Mouse (Mus musculus) adrenal gland, postnatal 25 days (tissue): ENCODE results near the gene Amot. TPM values are rescaled to one million over a fixed set of nuclear protein-coding genes. Genes with fewer than 3 reads are reported as not detected.

Experiments
- DNase-seq: peaks from one replicate; pipeline ENCODE4 v3.0.0; 2021; ENCODE audit warnings: mixed read lengths
- total RNA-seq: library from RNA; stranded (reverse); gene quantifications from 2 replicates; pipeline ENCODE4 v1.2.3, GENCODE M21; 2021

Amot gene
- total RNA-seq, 1 experiment from 2014 or later = 7.3 TPM

- DNase-seq = no peak
Observed at GRCm38 (mm10) chrX:145479942-145480341, 25.0 kb downstream of the Amot start.

- no peak for DNase-seq
Observed at GRCm38 (mm10) chrX:145477725-145478194, 27.2 kb downstream of the Amot start.

GRCm38 (mm10) chrX:145477003-145477724 lies 27.8 kb downstream of the Amot start:
- no peak for DNase-seq

GRCm38 (mm10) chrX:145468264-145468663 lies 36.7 kb downstream of the Amot start:
- DNase-seq = no peak

GRCm38 (mm10) chrX:145463524-145463923 lies 41.5 kb downstream of the Amot start:
- no peak for DNase-seq

- DNase-seq = peak; percentile 8
Observed at GRCm38 (mm10) chrX:145461339-145461738, 43.6 kb downstream of the Amot start.

GRCm38 (mm10) chrX:145456251-145456650 lies 48.7 kb downstream of the Amot start:
- DNase-seq = no peak

- DNase-seq = no peak
Observed at GRCm38 (mm10) chrX:145455629-145456028, 49.4 kb downstream of the Amot start.

- no peak for DNase-seq
Observed at GRCm38 (mm10) chrX:145454828-145455227, 50.2 kb downstream of the Amot start.

GRCm38 (mm10) chrX:145441526-145441925 lies 63.5 kb downstream of the Amot start:
- DNase-seq = no peak

- DNase-seq = no peak
Observed at GRCm38 (mm10) chrX:145433652-145434051, 71.3 kb downstream of the Amot start.

- no peak for DNase-seq
Observed at GRCm38 (mm10) chrX:145430836-145431570, 74.0 kb downstream of the Amot start.

GRCm38 (mm10) chrX:145428811-145429210 lies 76.2 kb downstream of the Amot start:
- no peak for DNase-seq

GRCm38 (mm10) chrX:145424026-145424425 lies 81.0 kb downstream of the Amot start:
- DNase-seq = no peak

GRCm38 (mm10) chrX:145414319-145414718 lies 90.7 kb downstream of the Amot start:
- DNase-seq = no peak

GRCm38 (mm10) chrX:145411425-145411824 lies 93.6 kb downstream of the Amot start:
- DNase-seq = no peak

GRCm38 (mm10) chrX:145406052-145406451 lies 98.9 kb downstream of the Amot start:
- DNase-seq = no peak

- no peak for DNase-seq
Observed at GRCm38 (mm10) chrX:145401926-145402325, 103.1 kb downstream of the Amot start.

- DNase-seq = no peak
Observed at GRCm38 (mm10) chrX:145399236-145399635, 105.7 kb downstream of the Amot start.
